Mouse (Mus musculus): Measurements from ENCODE around the gene Fam19a4. TPM values are rescaled to one million over a fixed set of nuclear protein-coding genes. Genes with fewer than 3 reads are reported as not detected.

The Fam19a4 gene
- polyA plus RNA-seq (2016; fragmentation: Nextera tagmentation; extraction: Ambion mirVana), result not detected in 2 replicates

- H3K27me3 ChIP-seq (replicated peaks), result peaks cover 42% of the 10 kb centered on the region
- H3K4me1 ChIP-seq, result 0 out of 2 replicates have a peak, but pooled peaks cover 9% of the 10 kb centered on the region
- no peaks in the 10 kb centered on the region for H3K36me3 ChIP-seq
- H3K4me3 ChIP-seq, result peak within 1 kb of the TSS; percentile 17
- peak within 1 kb of the TSS; percentile 48 for H3K4me2 ChIP-seq
- no peak within 1 kb of the TSS for H3K9ac ChIP-seq
- 1% methylated on average over 30 of the region's 30 CpGs for whole genome bisulfite sequencing (ENCODE audit: insufficient replicate concordance)
- ATAC-seq, result peak; percentile 55
- no peaks in the 10 kb centered on the region for H3K9me3 ChIP-seq (replicated peaks)
- H3K27ac ChIP-seq, result no peak within 1 kb of the TSS
Measured at GRCm38 (mm10) chr6:97060074-97060681, at the start of gene Fam19a4. Fam19a4 (minus strand) TSS chr6:97060413.

- Histone ChIP-seq H3K4me2 (no peak overlapping the region), H3K4me1 (no peaks in the 10 kb centered on the region), H3K27me3 (replicated peaks) (peaks cover 22% of the 10 kb centered on the region), H3K27ac (no peak overlapping the region), H3K9me3 (replicated peaks) (no peaks in the 10 kb centered on the region), H3K9ac (no peak overlapping the region), H3K4me3 (no peak overlapping the region), H3K36me3 (no peaks in the 10 kb centered on the region)
- 18% methylated on average over 2 of the region's 2 CpGs for WGBS (ENCODE audit: insufficient replicate concordance)
- no peak for ATAC-seq
Measured at GRCm38 (mm10) chr6:97106777-97107176, 46.6 kb upstream of the Fam19a4 start.

GRCm38 (mm10) chr6:97106106-97106505, 45.9 kb upstream of the Fam19a4 start:
- ATAC-seq, result no peak
- Histone ChIP-seq H3K36me3 (no peaks in the 10 kb centered on the region), H3K9ac (no peak overlapping the region), H3K27me3 (replicated peaks) (peaks cover 29% of the 10 kb centered on the region), H3K4me1 (no peaks in the 10 kb centered on the region), H3K27ac (no peak overlapping the region), H3K4me2 (no peak overlapping the region), H3K9me3 (replicated peaks) (no peaks in the 10 kb centered on the region), H3K4me3 (no peak overlapping the region)
- WGBS (ENCODE audit: insufficient replicate concordance), result 59% methylated on average over 8 of the region's 8 CpGs

GRCm38 (mm10) chr6:97104264-97104852, 44.1 kb upstream of the Fam19a4 start:
- WGBS (ENCODE audit: insufficient replicate concordance), result 53% methylated on average over 7 of the region's 7 CpGs
- peaks cover 30% of the 10 kb centered on the region for H3K27me3 ChIP-seq (replicated peaks)
- no peak for ATAC-seq
- H3K9ac ChIP-seq, result no peak overlapping the region
- no peak overlapping the region for H3K4me3 ChIP-seq
- no peaks in the 10 kb centered on the region for H3K9me3 ChIP-seq (replicated peaks)
- no peaks in the 10 kb centered on the region for H3K36me3 ChIP-seq
- no peaks in the 10 kb centered on the region for H3K4me1 ChIP-seq
- H3K27ac ChIP-seq, result no peak overlapping the region
- H3K4me2 ChIP-seq, result no peak overlapping the region

- Histone ChIP-seq H3K4me1 (no peaks in the 10 kb centered on the region), H3K27me3 (replicated peaks) (peaks cover 30% of the 10 kb centered on the region), H3K36me3 (no peaks in the 10 kb centered on the region), H3K9ac (no peak overlapping the region), H3K27ac (no peak overlapping the region), H3K4me3 (no peak overlapping the region), H3K4me2 (no peak overlapping the region), H3K9me3 (replicated peaks) (no peaks in the 10 kb centered on the region)
- whole genome bisulfite sequencing (ENCODE audit: insufficient replicate concordance), result 6% methylated on average over 15 of the region's 15 CpGs
- no peak for ATAC-seq
Measured at GRCm38 (mm10) chr6:97101958-97102702, 41.9 kb upstream of the Fam19a4 start.

- H3K27ac ChIP-seq, result no peak overlapping the region
- ATAC-seq, result no peak
- WGBS (ENCODE audit: insufficient replicate concordance), result 21% methylated on average over 12 of the region's 12 CpGs
Measured at GRCm38 (mm10) chr6:97101190-97101957, 41.2 kb upstream of the Fam19a4 start.

GRCm38 (mm10) chr6:97082336-97082735, 22.1 kb upstream of the Fam19a4 start:
- no peak for ATAC-seq
- no peak overlapping the region for H3K9ac ChIP-seq
- H3K4me1 ChIP-seq, result no peaks in the 10 kb centered on the region
- 83% methylated on average over 2 of the region's 2 CpGs for WGBS (ENCODE audit: insufficient replicate concordance)
- H3K36me3 ChIP-seq, result no peaks in the 10 kb centered on the region
- no peaks in the 10 kb centered on the region for H3K9me3 ChIP-seq (replicated peaks)
- H3K4me3 ChIP-seq, result no peak overlapping the region
- H3K4me2 ChIP-seq, result no peak overlapping the region
- H3K27ac ChIP-seq, result no peak overlapping the region
- 0 out of 2 replicates have a peak, but pooled peaks cover 6% of the 10 kb centered on the region for H3K27me3 ChIP-seq (replicated peaks)

More at GRCm38 (mm10) chr6:97101190-97101957, 41.2 kb upstream of the Fam19a4 start:
- no peak overlapping the region for H3K9ac ChIP-seq
- H3K4me1 ChIP-seq, result no peaks in the 10 kb centered on the region
- H3K9me3 ChIP-seq (replicated peaks), result no peaks in the 10 kb centered on the region
- no peaks in the 10 kb centered on the region for H3K36me3 ChIP-seq
- H3K27me3 ChIP-seq (replicated peaks), result peaks cover 30% of the 10 kb centered on the region
- no peak overlapping the region for H3K4me3 ChIP-seq
- no peak overlapping the region for H3K4me2 ChIP-seq

GRCm38 (mm10) chr6:97080016-97080415, 19.8 kb upstream of the Fam19a4 start:
- Histone ChIP-seq H3K9ac (no peak overlapping the region), H3K4me2 (no peak overlapping the region), H3K9me3 (replicated peaks) (no peaks in the 10 kb centered on the region), H3K4me3 (no peak overlapping the region), H3K4me1 (no peaks in the 10 kb centered on the region), H3K36me3 (no peaks in the 10 kb centered on the region), H3K27me3 (replicated peaks) (0 out of 2 replicates have a peak, but pooled peaks cover 6% of the 10 kb centered on the region), H3K27ac (no peak overlapping the region)
- 49% methylated on average over 9 of the region's 9 CpGs for WGBS (ENCODE audit: insufficient replicate concordance)
- ATAC-seq, result no peak

GRCm38 (mm10) chr6:97059599-97059998, 614 bp downstream of the Fam19a4 start:
- H3K9me3 ChIP-seq (replicated peaks), result no peaks in the 10 kb centered on the region
- H3K9ac ChIP-seq, result no peak overlapping the region
- peak overlapping the region; percentile 17; the same call in 1 of the 2 replicates for H3K4me3 ChIP-seq
- peak overlapping the region; percentile 48 for H3K4me2 ChIP-seq
- 3% methylated on average over 10 of the region's 10 CpGs for WGBS (ENCODE audit: insufficient replicate concordance)
- no peak overlapping the region for H3K27ac ChIP-seq
- H3K4me1 ChIP-seq, result 0 out of 2 replicates have a peak, but pooled peaks cover 9% of the 10 kb centered on the region
- H3K27me3 ChIP-seq (replicated peaks), result peaks cover 42% of the 10 kb centered on the region
- no peak for ATAC-seq
- H3K36me3 ChIP-seq, result no peaks in the 10 kb centered on the region

GRCm38 (mm10) chr6:97052196-97052770, 7.9 kb downstream of the Fam19a4 start:
- no peak overlapping the region for H3K27ac ChIP-seq
- H3K9me3 ChIP-seq (replicated peaks), result no peaks in the 10 kb centered on the region
- no peak for ATAC-seq
- H3K4me3 ChIP-seq, result no peak overlapping the region
- no peak overlapping the region for H3K9ac ChIP-seq
- peaks cover 6% of the 10 kb centered on the region; the same call in 1 of the 2 replicates for H3K27me3 ChIP-seq (replicated peaks)
- no peaks in the 10 kb centered on the region for H3K36me3 ChIP-seq
- no peak overlapping the region for H3K4me2 ChIP-seq
- H3K4me1 ChIP-seq, result no peaks in the 10 kb centered on the region
- 60% methylated on average over 8 of the region's 8 CpGs for WGBS (ENCODE audit: insufficient replicate concordance)

- no peaks in the 10 kb centered on the region for H3K36me3 ChIP-seq
- 40% methylated on average over 4 of the region's 4 CpGs for WGBS (ENCODE audit: insufficient replicate concordance)
Measured at GRCm38 (mm10) chr6:97048403-97048802, 11.8 kb downstream of the Fam19a4 start.

More at GRCm38 (mm10) chr6:97048403-97048802, 11.8 kb downstream of the Fam19a4 start:
- Histone ChIP-seq H3K27me3 (replicated peaks) (peaks cover 5% of the 10 kb centered on the region; the same call in 1 of the 2 replicates), H3K27ac (no peak overlapping the region), H3K9me3 (replicated peaks) (no peaks in the 10 kb centered on the region), H3K9ac (no peak overlapping the region), H3K4me1 (no peaks in the 10 kb centered on the region), H3K4me3 (no peak overlapping the region), H3K4me2 (no peak overlapping the region)
- no peak for ATAC-seq

Data from liver, embryonic 12.5 days (tissue).